Mouse (Mus musculus): ENCODE measurements around the gene Kncn.

- TF ChIP-seq CTCF (IDR thresholded peaks at IDR 0.05; ENCODE audit: insufficient read depth, low read depth, low read length) (no peak), POLR2A (IDR thresholded peaks at IDR 0.05; ENCODE audit: insufficient read depth, low read depth, low read length) (no peak)
These were observed 21.5 kb downstream of the Kncn start for GRCm38 (mm10) chr4:115905701-115906100.
